Mouse (Mus musculus) adrenal gland, postnatal 10 days (tissue): ENCODE results near the gene Krt72. TPM values are rescaled to one million over a fixed set of nuclear protein-coding genes. Genes with fewer than 3 reads are reported as not detected.

ENCODE experiments used
- DNase-seq: peaks from one replicate; pipeline ENCODE4 v3.0.0; 2021; ENCODE audit warnings: mixed read lengths
- long read RNA-seq, 2 experiments: library from polyadenylated mRNA; stranded (forward); transcript quantifications; one replicate each; pipeline ENCODE4 v2.0.0; 2021
- total RNA-seq, 2 experiments: library from RNA; stranded (reverse); gene quantifications; 2 replicates each; pipeline ENCODE4 v1.2.3; 2021

Krt72 gene
- total RNA-seq, result not detected
- long read RNA-seq, experiment 1, result 0 reads
- long read RNA-seq, experiment 2, result 0 reads

- no peak for DNase-seq
Measured at GRCm38 (mm10) chr15:101786360-101786759, at the start of gene Krt72. Gene Krt72 (minus strand): TSS chr15:101786460.

- DNase-seq, result no peak
Measured at GRCm38 (mm10) chr15:101834784-101835328, 48.6 kb upstream of the Krt72 start.

GRCm38 (mm10) chr15:101833131-101833530, 46.9 kb upstream of the Krt72 start:
- peak; percentile 62 for DNase-seq

- no peak for DNase-seq
Measured at GRCm38 (mm10) chr15:101829441-101829840, 43.2 kb upstream of the Krt72 start.

GRCm38 (mm10) chr15:101821786-101822185, 35.5 kb upstream of the Krt72 start:
- no peak for DNase-seq

- no peak for DNase-seq
Measured at GRCm38 (mm10) chr15:101817875-101818274, 31.6 kb upstream of the Krt72 start, which contains the start of gene Krt2. Gene Krt2 (minus strand): TSS chr15:101818169.

- DNase-seq, result no peak
Measured at GRCm38 (mm10) chr15:101803052-101803822, 17.0 kb upstream of the Krt72 start.

GRCm38 (mm10) chr15:101802296-101802835, 16.1 kb upstream of the Krt72 start, which contains the start of gene Krt73:
Gene Krt73 (minus strand): TSS chr15:101802346.
- DNase-seq, result no peak

GRCm38 (mm10) chr15:101790867-101791266, 4.6 kb upstream of the Krt72 start:
- no peak for DNase-seq

GRCm38 (mm10) chr15:101773420-101773819, 12.8 kb downstream of the Krt72 start:
- DNase-seq, result peak; percentile 17

- DNase-seq, result peak; percentile 92
Measured at GRCm38 (mm10) chr15:101772711-101773081, 13.6 kb downstream of the Krt72 start.

GRCm38 (mm10) chr15:101772080-101772710, 14.1 kb downstream of the Krt72 start:
- peak; percentile 44 for DNase-seq

GRCm38 (mm10) chr15:101770226-101770625, 16.0 kb downstream of the Krt72 start:
- DNase-seq, result no peak

GRCm38 (mm10) chr15:101742711-101743110, 43.5 kb downstream of the Krt72 start, which contains the start of gene Krt71:
Gene Krt71 (minus strand): TSS chr15:101743109.
- DNase-seq, result no peak

- DNase-seq, result no peak
Measured at GRCm38 (mm10) chr15:101737786-101738185, 48.5 kb downstream of the Krt72 start.

- DNase-seq, result no peak
Measured at GRCm38 (mm10) chr15:101730653-101731052, 55.6 kb downstream of the Krt72 start.

Other genes with a start within 250 kb of the Krt72 start
- not detected for gene Krt82, start 235.8 kb downstream of the Krt72 start, total RNA-seq
- gene Krt90, start 223.5 kb downstream of the Krt72 start, total RNA-seq, result under 1 TPM in 1 of 2 experiments, not detected in 1; 0.18 TPM
- not detected for gene Krt75, start 212.6 kb downstream of the Krt72 start, total RNA-seq
- gene Gm5414, start 158.3 kb downstream of the Krt72 start, total RNA-seq, result not detected
- not detected for gene Gm5478, start 139.1 kb downstream of the Krt72 start, total RNA-seq
- not detected for gene Krt6b, start 106.2 kb downstream of the Krt72 start, total RNA-seq
- gene Krt6a, start 92.2 kb downstream of the Krt72 start, total RNA-seq, result not detected
- not detected for gene Krt5, start 73.6 kb downstream of the Krt72 start, total RNA-seq
- not detected for gene Krt71, start 43.4 kb downstream of the Krt72 start, total RNA-seq
- not detected for gene Krt73, start 15.9 kb upstream of the Krt72 start, total RNA-seq
- gene Krt2, start 31.7 kb upstream of the Krt72 start, total RNA-seq, result not detected
- under 1 TPM; 0.18 to 0.51 TPM for gene Krt1, start 64.3 kb upstream of the Krt72 start, total RNA-seq
- gene Krt77, start 83.2 kb upstream of the Krt72 start, total RNA-seq, result not detected
- not detected for gene Krt76, start 106.5 kb upstream of the Krt72 start, total RNA-seq
- gene Krt4, start 138.3 kb upstream of the Krt72 start, total RNA-seq, result under 1 TPM in 1 of 2 experiments, not detected in 1; 0.18 TPM
- gene Krt79, start 153.9 kb upstream of the Krt72 start, total RNA-seq, result 1 to 10 TPM; 3.8 to 5.3 TPM
- gene Krt78, start 167.8 kb upstream of the Krt72 start, total RNA-seq, result under 1 TPM in 1 of 2 experiments, not detected in 1; 0.09 TPM
- gene Krt8, start 218.0 kb upstream of the Krt72 start, total RNA-seq, result 10 to 100 TPM; 12.1 to 24.2 TPM
- gene Krt18, start 241.7 kb upstream of the Krt72 start, total RNA-seq, result 10 to 100 TPM; 15.9 to 28.3 TPM